ENCODE assay signal across 8 mouse cellular contexts in genomic region chr19:5727701-5728100, GRCm38 (mm10). TPM values are rescaled to one million over a fixed set of nuclear protein-coding genes. Genes with fewer than 3 reads are reported as not detected.
DNase-seq lines count a peak whose midpoint lies in the region; ATAC-seq lines count a peak whose summit lies in the region.

No protein-coding gene starts in this region.

- H3K4me1 ChIP-seq in forebrain, embryonic 11.5 days (replicated peaks; ENCODE audit: control insufficient read depth, insufficient read depth, low read length): peaks cover 29% of the 10 kb centered on the region; the same call in 1 of the 2 replicates
- peaks cover 55% of the 10 kb centered on the region for H3K4me1 ChIP-seq in liver, embryonic 16.5 days (ENCODE audit: control insufficient read depth, low read depth, low read length)
- peaks cover 42% of the 10 kb centered on the region for H3K4me1 ChIP-seq in neural tube, embryonic 11.5 days (ENCODE audit: control insufficient read depth, insufficient read depth, low read length)
- peaks cover 67% of the 10 kb centered on the region for H3K4me1 ChIP-seq in stomach, embryonic 15.5 days

- H3K27ac ChIP-seq in forebrain, embryonic 11.5 days (ENCODE audit: low read depth, low read length): no peak overlapping the region
- H3K27ac ChIP-seq in liver, embryonic 16.5 days (ENCODE audit: low read length): peak overlapping the region; percentile 98
- no peak overlapping the region for H3K27ac ChIP-seq in neural tube, embryonic 11.5 days (ENCODE audit: low read depth, low read length)
- peak overlapping the region; percentile 81 for H3K27ac ChIP-seq in stomach, embryonic 15.5 days

- ATAC-seq in forebrain, embryonic 11.5 days (replicated peaks; ENCODE audit: low FRiP score): no peak
- ATAC-seq in liver, embryonic 16.5 days (ENCODE audit: low read depth): no peak
- ATAC-seq in neural tube, embryonic 11.5 days (ENCODE audit: insufficient read depth, low FRiP score, low TSS enrichment): no peak
- ATAC-seq in stomach, embryonic 15.5 days (ENCODE audit: insufficient read depth, low FRiP score, low read depth): no peak

- intact Hi-C loops in heart, postnatal 10 days (cut with DNase I): loop anchor here (1.0 to 5.0 kb wide), 4 partner anchors 16 to 80 kb away; partner anchors contain the start of gene Scyl1

- no peaks in the 10 kb centered on the region for H3K27me3 ChIP-seq in forebrain, embryonic 11.5 days (ENCODE audit: control insufficient read depth, insufficient read depth, low read length)
- no peaks in the 10 kb centered on the region for H3K27me3 ChIP-seq in liver, embryonic 16.5 days (ENCODE audit: control insufficient read depth, insufficient read depth, low read depth, low read length)
- H3K27me3 ChIP-seq in neural tube, embryonic 11.5 days (ENCODE audit: control insufficient read depth, insufficient read depth, low read length): no peaks in the 10 kb centered on the region
- no peaks in the 10 kb centered on the region for H3K27me3 ChIP-seq in stomach, embryonic 15.5 days (replicated peaks)

- no peaks in the 10 kb centered on the region for H3K9me3 ChIP-seq in forebrain, embryonic 11.5 days (ENCODE audit: control insufficient read depth, low read length)
- no peaks in the 10 kb centered on the region for H3K9me3 ChIP-seq in liver, embryonic 16.5 days (replicated peaks; ENCODE audit: control insufficient read depth, low read length)
- H3K9me3 ChIP-seq in neural tube, embryonic 11.5 days (ENCODE audit: control insufficient read depth, low read length): no peaks in the 10 kb centered on the region
- no peaks in the 10 kb centered on the region for H3K9me3 ChIP-seq in stomach, embryonic 15.5 days

- peak overlapping the region; percentile 91 for H3K4me2 ChIP-seq in forebrain, embryonic 11.5 days (ENCODE audit: low read depth, low read length, severe bottlenecking)
- peak overlapping the region; percentile 93 for H3K4me2 ChIP-seq in liver, embryonic 16.5 days (ENCODE audit: low read depth, low read length)
- peak overlapping the region; percentile 86 for H3K4me2 ChIP-seq in neural tube, embryonic 11.5 days (ENCODE audit: low read depth)
- peak overlapping the region; percentile 88 for H3K4me2 ChIP-seq in stomach, embryonic 15.5 days

- DNase-seq in CD4-positive helper T cell, adult 2 months (ENCODE audit: low read depth, low spot score): peak; percentile 85
- peak; percentile 83 for DNase-seq in c-Kit-negative CD71-positive TER-119-positive erythroid progenitor cells, embryonic 14.5 days (ENCODE audit: low read depth, low spot score)
- DNase-seq in forebrain, embryonic 11.5 days (ENCODE audit: low spot score): peak; percentile 93
- peak; percentile 92 to 95 for DNase-seq in heart, postnatal 10 days
- peak; percentile 83 to 94 for DNase-seq in kidney, postnatal 36 days
- peak; percentile 90 for DNase-seq in neural tube, embryonic 11.5 days (ENCODE audit: low spot score)

- peak overlapping the region; percentile 96 for H3K4me3 ChIP-seq in forebrain, embryonic 11.5 days (ENCODE audit: low read depth, low read length)
- H3K4me3 ChIP-seq in liver, embryonic 16.5 days (ENCODE audit: low read depth, low read length): peak overlapping the region; percentile 92
- H3K4me3 ChIP-seq in neural tube, embryonic 11.5 days (ENCODE audit: low read depth, low read length): peak overlapping the region; percentile 83
- peak overlapping the region; percentile 89 for H3K4me3 ChIP-seq in stomach, embryonic 15.5 days (replicated peaks)

- H3K36me3 ChIP-seq in forebrain, embryonic 11.5 days (ENCODE audit: control insufficient read depth, insufficient read depth, low read length): no peaks in the 10 kb centered on the region; the same call in 1 of the 2 replicates
- H3K36me3 ChIP-seq in liver, embryonic 16.5 days (ENCODE audit: control insufficient read depth, insufficient read depth): no peaks in the 10 kb centered on the region
- H3K36me3 ChIP-seq in neural tube, embryonic 11.5 days (ENCODE audit: control insufficient read depth, insufficient read depth, low read length): peaks cover 2% of the 10 kb centered on the region; the same call in 1 of the 2 replicates
- peaks cover 4% of the 10 kb centered on the region; the same call in 1 of the 2 replicates for H3K36me3 ChIP-seq in stomach, embryonic 15.5 days

- WGBS in forebrain, embryonic 11.5 days: 6% methylated on average over 14 of the region's 14 CpGs
- 1% methylated on average over 14 of the region's 14 CpGs for WGBS in liver, embryonic 16.5 days (ENCODE audit: insufficient replicate concordance)
- 4% methylated on average over 14 of the region's 14 CpGs for WGBS in neural tube, embryonic 11.5 days
- WGBS in stomach, embryonic 15.5 days: 2% methylated on average over 14 of the region's 14 CpGs

- peak overlapping the region; percentile 100 for H3K9ac ChIP-seq in forebrain, embryonic 11.5 days (ENCODE audit: low read length)
- H3K9ac ChIP-seq in liver, embryonic 16.5 days (ENCODE audit: low read depth, low read length): peak overlapping the region; percentile 98
- H3K9ac ChIP-seq in neural tube, embryonic 11.5 days (ENCODE audit: low read length): no peak overlapping the region
- H3K9ac ChIP-seq in stomach, embryonic 15.5 days: peak overlapping the region; percentile 38; the same call in 1 of the 2 replicates

RNA-seq across cellular contexts. Expression of gene Ehbp1l1, which starts 1.6 kb away (rescaled TPM):
- polyA plus RNA-seq in forebrain, embryonic 11.5 days (2014; fragmentation: Nextera tagmentation; extraction: Ambion mirVana): 6.8 and 7.4 TPM in 2 replicates
- total RNA-seq in heart, postnatal 10 days (2021): 100 to 1,000 TPM; 154 to 161 TPM
- polyA plus RNA-seq in liver, embryonic 16.5 days (2015; fragmentation: Nextera tagmentation; extraction: Ambion mirVana): 104 and 105 TPM in 2 replicates
- polyA plus RNA-seq in neural tube, embryonic 11.5 days (2014; fragmentation: Nextera tagmentation; extraction: Ambion mirVana): 5.1 and 6.8 TPM in 2 replicates
- polyA plus RNA-seq in stomach, embryonic 15.5 days (2015; fragmentation: Nextera tagmentation; extraction: Ambion mirVana): 45.0 and 50.0 TPM in 2 replicates

RNA-seq across cellular contexts. Expression of gene Fam89b, which starts 1.8 kb away (rescaled TPM):
- polyA plus RNA-seq in forebrain, embryonic 11.5 days (2014; fragmentation: Nextera tagmentation; extraction: Ambion mirVana): 140 and 162 TPM in 2 replicates
- total RNA-seq in heart, postnatal 10 days (2021): 10 to 100 TPM; 44.0 to 47.7 TPM
- polyA plus RNA-seq in liver, embryonic 16.5 days (2015; fragmentation: Nextera tagmentation; extraction: Ambion mirVana): 29.7 and 32.5 TPM in 2 replicates
- polyA plus RNA-seq in neural tube, embryonic 11.5 days (2014; fragmentation: Nextera tagmentation; extraction: Ambion mirVana): 167 and 184 TPM in 2 replicates
- 76.4 and 81.5 TPM in 2 replicates for polyA plus RNA-seq in stomach, embryonic 15.5 days (2015; fragmentation: Nextera tagmentation; extraction: Ambion mirVana)

RNA-seq across cellular contexts. Expression of gene Ltbp3, which starts 13.0 kb away (rescaled TPM):
- 5.0 and 5.5 TPM in 2 replicates for polyA plus RNA-seq in forebrain, embryonic 11.5 days (2014; fragmentation: Nextera tagmentation; extraction: Ambion mirVana)
- total RNA-seq in heart, postnatal 10 days (2021): 10 to 100 TPM; 77.0 to 79.2 TPM
- polyA plus RNA-seq in liver, embryonic 16.5 days (2015; fragmentation: Nextera tagmentation; extraction: Ambion mirVana): 0.74 and 4.6 TPM in 2 replicates
- 5.2 and 9.7 TPM in 2 replicates for polyA plus RNA-seq in neural tube, embryonic 11.5 days (2014; fragmentation: Nextera tagmentation; extraction: Ambion mirVana)
- 27.1 and 30.6 TPM in 2 replicates for polyA plus RNA-seq in stomach, embryonic 15.5 days (2015; fragmentation: Nextera tagmentation; extraction: Ambion mirVana)

RNA-seq across cellular contexts. Expression of gene Kcnk7, which starts 23.5 kb away (rescaled TPM):
- not detected in 2 replicates for polyA plus RNA-seq in forebrain, embryonic 11.5 days (2014; fragmentation: Nextera tagmentation; extraction: Ambion mirVana)
- not detected for total RNA-seq in heart, postnatal 10 days (2021)
- 0.14 TPM in 2 replicates for polyA plus RNA-seq in liver, embryonic 16.5 days (2015; fragmentation: Nextera tagmentation; extraction: Ambion mirVana)
- polyA plus RNA-seq in neural tube, embryonic 11.5 days (2014; fragmentation: Nextera tagmentation; extraction: Ambion mirVana): not detected in 2 replicates
- polyA plus RNA-seq in stomach, embryonic 15.5 days (2015; fragmentation: Nextera tagmentation; extraction: Ambion mirVana): 0.52 and 1.3 TPM in 2 replicates

RNA-seq across cellular contexts. Expression of gene Pcnx3, which starts 39.0 kb away (rescaled TPM):
- polyA plus RNA-seq in forebrain, embryonic 11.5 days (2014; fragmentation: Nextera tagmentation; extraction: Ambion mirVana): 34.1 and 37.7 TPM in 2 replicates
- total RNA-seq in heart, postnatal 10 days (2021): 10 to 100 TPM; 34.7 to 37.9 TPM
- 8.2 and 9.7 TPM in 2 replicates for polyA plus RNA-seq in liver, embryonic 16.5 days (2015; fragmentation: Nextera tagmentation; extraction: Ambion mirVana)
- polyA plus RNA-seq in neural tube, embryonic 11.5 days (2014; fragmentation: Nextera tagmentation; extraction: Ambion mirVana): 26.9 and 27.7 TPM in 2 replicates
- 17.7 and 19.3 TPM in 2 replicates for polyA plus RNA-seq in stomach, embryonic 15.5 days (2015; fragmentation: Nextera tagmentation; extraction: Ambion mirVana)

Comparison
In these comparisons a context has a peak if more than half of its experiments do, and no peak if none do; other contexts are left out.
1. H3K27ac ChIP-seq: peak in liver, embryonic 16.5 days (single experiment) and stomach, embryonic 15.5 days (single experiment); none in forebrain, embryonic 11.5 days (single experiment) and neural tube, embryonic 11.5 days (single experiment).
2. Peak in every context shown above with its lines, with median percentiles within 50 percentile points of each other: DNase-seq, H3K4me2 ChIP-seq and H3K4me3 ChIP-seq.